Mouse (Mus musculus) bone marrow macrophage, adult 2 months (primary cell): Measurements from ENCODE around the gene Mlxip.

ENCODE experiments used
- CTCF ChIP-seq: IDR thresholded peaks from 2 replicates; pipeline ENCODE4 v1.5.1; 2012; ENCODE audit warnings: low read depth, mild to moderate bottlenecking, low read length, moderate library complexity
- POLR2A ChIP-seq: IDR thresholded peaks from 2 replicates; pipeline ENCODE4 v1.6.1; 2012; ENCODE audit warnings: mild to moderate bottlenecking, low read depth, low read length, borderline replicate concordance

DNA sequence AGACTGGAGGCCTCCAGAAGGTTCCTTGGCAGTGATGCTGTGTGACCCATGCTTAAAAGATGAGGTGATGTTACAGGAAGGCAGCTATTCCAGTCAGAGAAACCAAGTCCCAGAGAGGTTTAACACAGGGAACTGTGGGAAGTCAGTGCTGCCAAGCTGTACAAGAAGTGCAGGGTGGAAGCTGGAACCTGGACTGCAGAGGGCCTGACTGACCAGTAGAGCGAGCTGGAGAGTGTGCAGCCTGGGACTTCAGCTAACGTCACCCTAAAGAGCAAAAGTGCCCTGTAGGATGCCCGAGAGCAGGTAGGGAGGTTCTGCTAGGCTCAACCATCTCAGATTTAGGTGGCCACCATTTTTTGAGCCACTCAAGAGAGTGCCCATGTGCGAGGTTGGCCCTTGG is 31.7 kb upstream of the Mlxip start:
- no peak for TF ChIP-seq POLR2A
- TF ChIP-seq CTCF, result no peak
